Mouse (Mus musculus) limb, embryonic 14.5 days (tissue): ENCODE measurements around the gene Srpk2. TPM values are rescaled to one million over a fixed set of nuclear protein-coding genes. Genes with fewer than 3 reads are reported as not detected.
A peak's percentile ranks its signal among the peaks of the same experiment; 100 is the strongest.
"Not testable (repeated sequence)": the region's sequence is repeated elsewhere in the genome, so short reads cannot be mapped to it uniquely, and the experiment has no call there.

ENCODE experiments used
- ATAC-seq: fragments of 200-750 bp; cut with Nextera tagmentation; 2 replicates; pipeline ENCODE4 v1.8.0; 2017; ENCODE audit warnings: low read depth, moderate number of reproducible peaks, moderate TSS enrichment; ENCODE audit not compliant: low FRiP score
- DNase-seq: peaks from one replicate; pipeline ENCODE4 v3.0.0-alpha.2; 2015; ENCODE audit warnings: low spot score
- H3K27ac ChIP-seq: fragments of 300-500 bp; sonication (generic); replicated peaks from 2 replicates; pipeline ENCODE4 v1.5.1; 2014; ENCODE audit warnings: low read depth, mild to moderate bottlenecking, low read length, moderate library complexity, mixed read lengths
- H3K27me3 ChIP-seq: fragments of 300-500 bp; sonication (generic); 2 replicates; pipeline ENCODE4 v1.6.1; 2014; ENCODE audit warnings: low read length, mixed read lengths; ENCODE audit not compliant: control insufficient read depth, insufficient read depth
- H3K36me3 ChIP-seq: fragments of 300-500 bp; sonication (generic); 2 replicates; pipeline ENCODE4 v1.6.1; 2014; ENCODE audit warnings: mild to moderate bottlenecking, low read length, moderate library complexity, mixed read lengths; ENCODE audit not compliant: control insufficient read depth, insufficient read depth
- H3K4me1 ChIP-seq: fragments of 300-500 bp; sonication (generic); 2 replicates; pipeline ENCODE4 v1.6.1; 2014; ENCODE audit warnings: antibody characterized with exemption, low read length, mixed read lengths; ENCODE audit not compliant: control insufficient read depth, insufficient read depth
- H3K4me2 ChIP-seq: fragments of 300-500 bp; sonication (generic); replicated peaks from 2 replicates; pipeline ENCODE4 v1.6.1; 2014; ENCODE audit warnings: low read depth, mild to moderate bottlenecking, low read length, moderate library complexity; ENCODE audit not compliant: severe bottlenecking
- H3K4me3 ChIP-seq: fragments of 300-500 bp; sonication (generic); replicated peaks from 2 replicates; pipeline ENCODE4 v1.5.1; 2014; ENCODE audit warnings: low read length
- H3K9ac ChIP-seq: fragments of 300-500 bp; sonication (generic); 2 replicates; pipeline ENCODE4 v1.6.1; 2014; ENCODE audit warnings: mild to moderate bottlenecking, low read depth, low read length, moderate library complexity; ENCODE audit not compliant: severe bottlenecking
- H3K9me3 ChIP-seq: fragments of 300-500 bp; sonication (generic); 2 replicates; pipeline ENCODE4 v1.6.1; 2016; ENCODE audit warnings: low read length; ENCODE audit not compliant: control insufficient read depth
- POLR2A ChIP-seq: fragments of 200-500 bp; IDR thresholded peaks from 2 replicates; pipeline ENCODE4 v1.8.0; 2012; ENCODE audit warnings: inconsistent platforms, mild to moderate bottlenecking, moderate library complexity, borderline replicate concordance; ENCODE audit not compliant: insufficient read depth, insufficient read length; ENCODE audit errors: extremely low read depth
- WGBS: fragments of 180-500 bp; shearing (Covaris S2); extraction: QIAGEN DNeasy Blood & Tissue Kit; methylation state at CpG from one replicate; pipeline ENCODE4 v1.1.7; 2014; 5-methylcytosine and 5-hydroxymethylcytosine counted together
- polyA plus RNA-seq, 2 experiments: library from polyadenylated mRNA; depleted of rRNA in 1 of 2; stranded (reverse) in 1 of 2; unstranded in 1 of 2; fragments of >200 nt; fragmentation: Nextera tagmentation in 1 of 2; extraction: Ambion mirVana in 1 of 2; gene quantifications; 2 replicates each; pipeline versions ENCODE4 v1.2.1 to v1.2.3; 2012 to 2014

Srpk2 gene
- polyA plus RNA-seq, 2 experiments = 44.1 to 60.8 TPM

GRCm38 (mm10) chr5:23713401-23714335, 29.3 kb upstream of the Srpk2 start:
- Histone ChIP-seq H3K9ac (no peak overlapping the region), H3K27ac (no peak overlapping the region), H3K4me2 (no peak overlapping the region), H3K9me3 (peaks cover 17% of the 10 kb centered on the region), H3K36me3 (peaks cover 15% of the 10 kb centered on the region), H3K4me3 (no peak overlapping the region), H3K27me3 (no peaks in the 10 kb centered on the region), H3K4me1 (no peaks in the 10 kb centered on the region)
- TF ChIP-seq POLR2A = no peak
- DNase-seq (no peak), ATAC-seq (no peak)
- 91% methylated on average over 8 of the region's 8 CpGs for WGBS

- Histone ChIP-seq H3K9me3 (peaks cover 21% of the 10 kb centered on the region), H3K36me3 (peaks cover 24% of the 10 kb centered on the region), H3K27me3 (no peaks in the 10 kb centered on the region), H3K4me3 (peak overlapping the region; percentile 68), H3K4me2 (peak overlapping the region; percentile 71), H3K9ac (peak overlapping the region; percentile 77), H3K27ac (peak overlapping the region; percentile 68), H3K4me1 (no peaks in the 10 kb centered on the region)
- DNase-seq (peak; percentile 49), ATAC-seq (peak; percentile 99)
- TF ChIP-seq POLR2A = peak; percentile 54; the same call in 1 of the 2 replicates
- WGBS = 8% methylated on average over 44 of the region's 60 CpGs
These were observed 27.9 kb upstream of the Srpk2 start for GRCm38 (mm10) chr5:23712130-23713001.

GRCm38 (mm10) chr5:23711671-23712129, 27.3 kb upstream of the Srpk2 start:
- DNase-seq, H3K27me3 ChIP-seq, ATAC-seq, H3K4me1 ChIP-seq: not testable (repeated sequence)
- 0 out of 2 replicates have a peak overlapping the region, but pooled peaks have one; percentile 68 for H3K27ac ChIP-seq
- H3K9ac ChIP-seq = peak overlapping the region; percentile 77
- peaks cover 27% of the 10 kb centered on the region for H3K9me3 ChIP-seq
- WGBS = 61% methylated on average over 6 of the region's 6 CpGs
- peak overlapping the region; percentile 68 for H3K4me3 ChIP-seq
- H3K4me2 ChIP-seq = peak overlapping the region; percentile 71
- H3K36me3 ChIP-seq = peaks cover 30% of the 10 kb centered on the region

- peaks cover 33% of the 10 kb centered on the region for H3K36me3 ChIP-seq
- no peak overlapping the region for H3K4me3 ChIP-seq
- DNase-seq (no peak), ATAC-seq (no peak)
- no peak overlapping the region for H3K4me2 ChIP-seq
- H3K27me3 ChIP-seq = no peaks in the 10 kb centered on the region
- no peak overlapping the region for H3K9ac ChIP-seq
- no peak for TF ChIP-seq POLR2A
- H3K9me3 ChIP-seq = peaks cover 27% of the 10 kb centered on the region
- WGBS = 91% methylated on average over 4 of the region's 4 CpGs
- H3K27ac ChIP-seq = no peak overlapping the region
- H3K4me1 ChIP-seq = no peaks in the 10 kb centered on the region
These were observed 26.8 kb upstream of the Srpk2 start for GRCm38 (mm10) chr5:23711244-23711643.

- 96% methylated on average over 1 of the region's 1 CpGs for WGBS
- DNase-seq (no peak), ATAC-seq (no peak)
- Histone ChIP-seq H3K27ac (no peak overlapping the region), H3K4me3 (no peak overlapping the region), H3K4me2 (no peak overlapping the region), H3K9me3 (peaks cover 28% of the 10 kb centered on the region), H3K27me3 (no peaks in the 10 kb centered on the region), H3K9ac (no peak overlapping the region), H3K4me1 (no peaks in the 10 kb centered on the region), H3K36me3 (peaks cover 33% of the 10 kb centered on the region)
- TF ChIP-seq POLR2A = no peak
These were observed 25.2 kb upstream of the Srpk2 start for GRCm38 (mm10) chr5:23709661-23710060.

GRCm38 (mm10) chr5:23706601-23707597, 22.5 kb upstream of the Srpk2 start:
- H3K4me2 ChIP-seq, H3K9ac ChIP-seq, H3K27ac ChIP-seq, H3K27me3 ChIP-seq, DNase-seq, H3K4me3 ChIP-seq, H3K4me1 ChIP-seq, ATAC-seq: not testable (repeated sequence)
- Histone ChIP-seq H3K36me3 (peaks cover 53% of the 10 kb centered on the region), H3K9me3 (peaks cover 42% of the 10 kb centered on the region)
- WGBS = 98% methylated on average over 26 of the region's 34 CpGs
